ENCODE assay signal across 18 mouse cellular contexts in the genomic region with DNA sequence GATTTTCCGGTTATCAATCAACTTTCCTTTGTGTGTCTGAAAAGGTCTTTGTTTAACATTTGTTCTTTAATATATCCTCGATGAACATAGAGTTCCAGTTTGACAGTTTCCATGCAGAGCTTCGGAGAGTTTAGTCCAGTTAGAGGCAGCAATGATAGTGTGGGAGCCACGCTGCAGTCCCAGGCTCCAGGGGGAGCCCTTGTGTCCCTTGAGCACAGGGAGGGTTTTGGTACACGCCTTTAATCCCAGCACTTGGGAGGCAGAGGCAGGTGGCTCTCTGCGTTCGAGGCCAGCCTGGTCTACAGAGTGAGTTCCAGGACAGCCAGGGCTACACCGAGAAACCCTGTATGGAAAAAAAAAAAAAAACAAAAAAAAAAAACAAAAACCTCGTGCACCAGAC.
DNase-seq lines count a peak whose midpoint lies in the region; ATAC-seq and TF ChIP-seq lines count a peak whose summit lies in the region.
"Had no signal": no experiment of that assay in that cellular context is flagged by ENCODE, and none has a peak within 500 bp of the region (broad histone marks: within the 10 kb centered on the region; RNA-seq: fewer than 3 reads in every experiment).

No protein-coding gene starts in this region.

- WGBS in liver, adult 2 months, result 84% methylated on average over 9 of the region's 9 CpGs
- 78% methylated on average over 9 of the region's 9 CpGs for WGBS in liver, embryonic 11.5 days
- 84% methylated on average over 9 of the region's 9 CpGs for WGBS in thymus, adult 2 months

- no peaks in the 10 kb centered on the region for H3K36me3 ChIP-seq in liver, adult 2 months (ENCODE audit: control insufficient read depth, insufficient read depth, low read length)
- no peaks in the 10 kb centered on the region for H3K36me3 ChIP-seq in liver, embryonic 11.5 days (ENCODE audit: control insufficient read depth, insufficient read depth, low read length)
- H3K36me3 ChIP-seq in thymus, adult 2 months (ENCODE audit: control insufficient read depth, insufficient read depth, low read length), result no peaks in the 10 kb centered on the region
- H3K36me3 ChIP-seq: embryonic facial prominence, embryonic 10.5 days; limb, embryonic 13.5 days; midbrain, embryonic 10.5 days had no signal

- H3K4me1 ChIP-seq in liver, adult 2 months (ENCODE audit: control insufficient read depth, insufficient read depth, low read length), result no peaks in the 10 kb centered on the region
- no peaks in the 10 kb centered on the region for H3K4me1 ChIP-seq in liver, embryonic 11.5 days (replicated peaks; ENCODE audit: control insufficient read depth, insufficient read depth, low read length)
- no peaks in the 10 kb centered on the region for H3K4me1 ChIP-seq in thymus, adult 2 months (replicated peaks; ENCODE audit: control insufficient read depth, insufficient read depth, low read length)
- H3K4me1 ChIP-seq: embryonic facial prominence, embryonic 10.5 days; heart, embryonic 10.5 days; limb, embryonic 13.5 days; midbrain, embryonic 10.5 days had no signal

- peak; percentile 20 to 26 for DNase-seq in adrenal gland, postnatal 36 days
- no peak for DNase-seq in adrenal gland, postnatal 25 days
- no peak for DNase-seq in liver, adult 2 months (ENCODE audit: extremely low read depth, low read depth, low spot score)
- DNase-seq in liver, embryonic 11.5 days (ENCODE audit: low spot score), result no peak
- DNase-seq in thymus, postnatal 4 days, result peak; percentile 16
- no peak for DNase-seq in thymus, adult 2 months
- no peak for DNase-seq in embryo, embryonic 10.5 days (ENCODE audit: low spot score)
- no peak for DNase-seq in right cerebral cortex, adult 18-20 months
- DNase-seq: cerebellum, postnatal 25 days; lung, postnatal 10 days had no signal

- no peak overlapping the region for H3K27ac ChIP-seq in liver, adult 2 months (replicated peaks; ENCODE audit: insufficient read depth, low read depth, low read length)
- H3K27ac ChIP-seq in liver, embryonic 11.5 days (ENCODE audit: low read depth, low read length), result no peak overlapping the region
- H3K27ac ChIP-seq in thymus, adult 2 months (ENCODE audit: control insufficient read depth, insufficient read depth, low read length), result no peak overlapping the region
- H3K27ac ChIP-seq: embryonic facial prominence, embryonic 10.5 days; heart, embryonic 10.5 days; hindbrain, postnatal 0 days; limb, embryonic 13.5 days; midbrain, embryonic 10.5 days had no signal

- no peaks in the 10 kb centered on the region for H3K9me3 ChIP-seq in liver, embryonic 11.5 days (ENCODE audit: control insufficient read depth, low read length)
- H3K9me3 ChIP-seq: embryonic facial prominence, embryonic 10.5 days; heart, embryonic 10.5 days; limb, embryonic 13.5 days; midbrain, embryonic 10.5 days had no signal

- H3K4me2 ChIP-seq in liver, embryonic 11.5 days, result no peak overlapping the region
- H3K4me2 ChIP-seq: limb, embryonic 13.5 days had no signal

- TF ChIP-seq POLR2A in liver, adult 2 months (IDR thresholded peaks at IDR 0.05; ENCODE audit: extremely low read depth, insufficient read depth, low read length), result no peak
- TF ChIP-seq POLR2A in thymus, adult 2 months (IDR thresholded peaks at IDR 0.05; ENCODE audit: control insufficient read depth, extremely low read depth, insufficient read depth, low read length, poor library complexity), result no peak

- H3K27me3 ChIP-seq in liver, adult 2 months (ENCODE audit: control insufficient read depth, insufficient read depth, low read length), result no peaks in the 10 kb centered on the region
- no peaks in the 10 kb centered on the region for H3K27me3 ChIP-seq in liver, embryonic 11.5 days (replicated peaks; ENCODE audit: control insufficient read depth, insufficient read depth, low read length)
- H3K27me3 ChIP-seq in thymus, adult 2 months (ENCODE audit: control insufficient read depth, insufficient read depth, low read length), result no peaks in the 10 kb centered on the region
- H3K27me3 ChIP-seq: limb, embryonic 13.5 days had no signal

- TF ChIP-seq CTCF in liver, adult 2 months (IDR thresholded peaks at IDR 0.05; ENCODE audit: low read depth, low read length), result peak; percentile 74
- TF ChIP-seq CTCF in thymus, adult 2 months (IDR thresholded peaks at IDR 0.05; ENCODE audit: borderline replicate concordance, control insufficient read depth, extremely low read depth, insufficient read depth, low read length, poor library complexity), result no peak

- no peak overlapping the region for H3K4me3 ChIP-seq in liver, adult 2 months (ENCODE audit: insufficient read depth, low read depth, low read length)
- no peak overlapping the region for H3K4me3 ChIP-seq in liver, embryonic 11.5 days (ENCODE audit: low read depth, low read length)
- H3K4me3 ChIP-seq in thymus, adult 2 months (ENCODE audit: control insufficient read depth, insufficient read depth, low read length), result no peak overlapping the region
- H3K4me3 ChIP-seq: embryonic facial prominence, embryonic 10.5 days; erythroblast, embryonic 14.5 days; heart, embryonic 10.5 days; limb, embryonic 13.5 days; midbrain, embryonic 10.5 days had no signal

- H3K79me2 ChIP-seq in liver, adult 2 months (ENCODE audit: control insufficient read depth, insufficient read depth, low read length), result no peaks in the 10 kb centered on the region

- no peak for ATAC-seq in liver, embryonic 11.5 days (replicated peaks; ENCODE audit: low FRiP score)
- ATAC-seq: activated CD4-positive, CD25-positive, alpha-beta regulatory T cell, adult 4 months; forebrain, embryonic 16.5 days; hindbrain, postnatal 0 days had no signal

- no peak overlapping the region for H3K9ac ChIP-seq in liver, adult 2 months (ENCODE audit: low read depth, low read length)
- no peak overlapping the region for H3K9ac ChIP-seq in liver, embryonic 11.5 days (ENCODE audit: low read depth, low read length)
- H3K9ac ChIP-seq: limb, embryonic 13.5 days had no signal

Comparison
In these comparisons a context has a peak if more than half of its experiments do, and no peak if none do; other contexts are left out.
1. DNase-seq: peak in adrenal gland, postnatal 36 days (2 of 2) and thymus, postnatal 4 days (single experiment); none in adrenal gland, postnatal 25 days (single experiment), liver, adult 2 months (single experiment), liver, embryonic 11.5 days (single experiment), thymus, adult 2 months (single experiment), embryo, embryonic 10.5 days (single experiment) and right cerebral cortex, adult 18-20 months (single experiment).